Mouse (Mus musculus) C2C12 (cell line): ENCODE data around the gene Mbnl1.

ENCODE experiments used
- CEBPB ChIP-seq: IDR thresholded peaks from one replicate; pipeline ENCODE4 v1.6.1; 2011; ENCODE audit warnings: low read depth, mild to moderate bottlenecking, control low read depth, moderate library complexity
- CTCF ChIP-seq: IDR thresholded peaks from one replicate; pipeline ENCODE4 v1.5.1; 2011; ENCODE audit not compliant: control insufficient read depth, insufficient read depth, insufficient read length
- MYOG ChIP-seq: IDR thresholded peaks from one replicate; pipeline ENCODE4 v1.6.1; 2011; ENCODE audit not compliant: control insufficient read depth, insufficient read length; ENCODE audit errors: extremely low read depth
- USF1 ChIP-seq: IDR thresholded peaks from one replicate; pipeline ENCODE4 v1.6.1; 2011; ENCODE audit warnings: low read depth, mild to moderate bottlenecking, control low read depth, moderate library complexity

GRCm38 (mm10) chr3:60499157-60499578 lies 26.5 kb downstream of the Mbnl1 start:
- TF ChIP-seq CTCF (no peak), USF1 (no peak), MYOG (no peak), CEBPB (no peak)
